Mouse (Mus musculus) myocyte (in vitro differentiated cells): ENCODE results near the gene Zfp652. TPM values are rescaled to one million over a fixed set of nuclear protein-coding genes. Genes with fewer than 3 reads are reported as not detected.
A peak's percentile ranks its signal among the peaks of the same experiment; 100 is the strongest.

Source experiments
- H3K27me3 ChIP-seq: one replicate; pipeline ENCODE4 v1.6.1; 2011; ENCODE audit not compliant: control insufficient read depth, insufficient read depth, insufficient read length
- H3K36me3 ChIP-seq: one replicate; pipeline ENCODE4 v1.6.1; 2011; ENCODE audit not compliant: control insufficient read depth, insufficient read depth
- H3K4me2 ChIP-seq: one replicate; pipeline ENCODE4 v1.6.1; 2011; ENCODE audit warnings: low read depth, control low read depth
- H3K4me3 ChIP-seq: one replicate; pipeline ENCODE4 v1.5.1; 2011; ENCODE audit warnings: mild to moderate bottlenecking, control low read depth, moderate library complexity
- H3K79me2 ChIP-seq: one replicate; pipeline ENCODE4 v1.6.1; 2011; ENCODE audit not compliant: control insufficient read depth, insufficient read depth
- H3ac ChIP-seq: one replicate; pipeline ENCODE4 v1.6.1; 2011; ENCODE audit not compliant: control insufficient read depth, insufficient read length
- CEBPB ChIP-seq: IDR thresholded peaks from 2 replicates; pipeline ENCODE4 v1.6.1; 2011; ENCODE audit warnings: mild to moderate bottlenecking, moderate library complexity; ENCODE audit not compliant: poor library complexity, insufficient read depth, severe bottlenecking
- E2F4 ChIP-seq: IDR thresholded peaks from one replicate; pipeline ENCODE4 v1.6.1; 2011; ENCODE audit warnings: mild to moderate bottlenecking, control low read depth, moderate library complexity; ENCODE audit not compliant: insufficient read depth
- MAX ChIP-seq: IDR thresholded peaks from one replicate; pipeline ENCODE4 v1.6.1; 2011; ENCODE audit warnings: low read depth, mild to moderate bottlenecking, control low read depth
- MYOD1 ChIP-seq, 3 experiments: IDR thresholded peaks; one replicate each; pipeline ENCODE4 v1.6.1; 2011; ENCODE audit warnings: control low read depth in 2 of 3, low read depth in 2 of 3, mild to moderate bottlenecking in 2 of 3, moderate library complexity in 1 of 3; ENCODE audit not compliant: insufficient read length in 2 of 3, control insufficient read depth in 1 of 3
- MYOG ChIP-seq, 3 experiments: IDR thresholded peaks; one replicate each; pipeline ENCODE4 v1.6.1; 2011; ENCODE audit warnings: control low read depth in 2 of 3, low read depth in 2 of 3, mild to moderate bottlenecking in 2 of 3; ENCODE audit not compliant: insufficient read length in 2 of 3, control insufficient read depth in 1 of 3, insufficient read depth in 1 of 3
- POLR2A ChIP-seq: IDR thresholded peaks from one replicate; pipeline ENCODE4 v1.6.1; 2011; ENCODE audit warnings: low read depth, mild to moderate bottlenecking, control low read depth, moderate library complexity; ENCODE audit not compliant: insufficient read length
- POLR2AphosphoS2 ChIP-seq: IDR thresholded peaks from one replicate; pipeline ENCODE4 v1.6.1; 2011; ENCODE audit warnings: low read depth, control low read depth; ENCODE audit not compliant: insufficient read length
- REST ChIP-seq: IDR thresholded peaks from one replicate; pipeline ENCODE4 v1.6.1; 2011; ENCODE audit warnings: mild to moderate bottlenecking, control low read depth, moderate library complexity; ENCODE audit not compliant: insufficient read depth, insufficient read length
- SRF ChIP-seq: IDR thresholded peaks from one replicate; pipeline ENCODE4 v1.6.1; 2011; ENCODE audit warnings: low read depth; ENCODE audit not compliant: control insufficient read depth, insufficient read length
- TCF12 ChIP-seq: IDR thresholded peaks from one replicate; pipeline ENCODE4 v1.6.1; 2011; ENCODE audit warnings: mild to moderate bottlenecking, control low read depth; ENCODE audit not compliant: poor library complexity, insufficient read depth, severe bottlenecking
- TCF3 ChIP-seq: IDR thresholded peaks from one replicate; pipeline ENCODE4 v1.6.1; 2011; ENCODE audit warnings: low read depth, control low read depth; ENCODE audit not compliant: insufficient read length
- USF1 ChIP-seq: IDR thresholded peaks from one replicate; pipeline ENCODE4 v1.6.1; 2011; ENCODE audit warnings: low read depth, mild to moderate bottlenecking, control low read depth, moderate library complexity
- polyA plus RNA-seq: library from polyadenylated mRNA; unstranded; fragments of >200 nt; fragmentation: generic; extraction: Trizol; gene quantifications from one replicate; pipeline ENCODE4 v1.2.1, GENCODE M21; 2012; ENCODE audit warnings: missing spikeins

Zfp652 gene
- polyA plus RNA-seq, 1 experiment = 6.4 TPM

DNA sequence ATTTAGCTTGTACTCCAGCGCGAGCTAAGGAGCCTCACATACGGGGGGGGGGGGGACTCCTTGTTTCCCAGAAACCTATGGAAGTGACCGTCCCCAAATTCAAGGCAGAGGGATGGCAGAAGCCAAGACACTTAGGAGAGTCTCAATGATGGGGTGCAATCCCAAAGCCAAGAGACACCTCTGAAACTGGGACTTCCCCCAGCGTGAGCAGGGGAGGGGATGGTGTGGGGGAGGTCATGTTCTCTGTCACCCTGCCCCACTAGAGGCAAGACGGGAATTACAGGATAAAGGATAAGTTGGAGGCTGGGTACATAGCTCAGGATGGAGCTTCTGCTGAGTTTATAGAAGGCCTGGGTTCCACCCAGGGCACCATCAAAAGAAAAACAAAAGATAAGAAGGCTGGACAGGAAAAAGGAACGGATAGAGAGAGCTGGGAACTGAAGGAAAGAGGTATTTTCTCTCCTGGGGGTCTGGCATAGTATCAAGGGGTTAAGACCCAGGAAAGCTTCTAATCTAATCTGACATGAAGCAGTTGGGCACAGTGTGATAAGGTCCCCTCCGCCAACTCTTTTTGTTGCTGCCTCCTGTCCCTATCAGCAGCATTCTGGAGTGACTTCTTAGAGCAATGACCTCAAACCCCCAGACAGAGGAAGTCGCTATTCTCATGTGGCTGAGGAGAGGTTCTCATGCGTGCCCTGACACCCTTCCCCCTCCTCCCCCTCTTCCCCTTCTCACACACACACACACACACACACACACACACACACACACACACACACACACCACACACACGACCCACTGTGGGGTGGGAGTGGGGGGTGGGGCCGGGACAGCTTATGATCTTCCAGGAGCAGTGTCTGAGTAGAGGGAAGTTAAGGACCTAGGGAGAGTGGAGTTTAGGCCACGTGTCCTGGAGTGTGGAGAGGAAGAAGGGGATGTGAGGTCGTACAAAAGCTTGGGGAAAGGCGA, 122.6 kb downstream of the Zfp652 start:
- Histone ChIP-seq H3K79me2 (no peaks in the 10 kb centered on the region), H3ac (no peak overlapping the region), H3K4me2 (peak overlapping the region; percentile 12), H3K36me3 (no peaks in the 10 kb centered on the region), H3K4me3 (no peak overlapping the region), H3K27me3 (no peaks in the 10 kb centered on the region)
- TF ChIP-seq MAX (no peak), MYOG (IDR thresholded peaks at IDR 0.05; ENCODE audit: control insufficient read depth in 1 of 3, insufficient read depth in 1 of 3, insufficient read length in 2 of 3, low read depth in 2 of 3) (no peak), POLR2A (no peak)

DNA sequence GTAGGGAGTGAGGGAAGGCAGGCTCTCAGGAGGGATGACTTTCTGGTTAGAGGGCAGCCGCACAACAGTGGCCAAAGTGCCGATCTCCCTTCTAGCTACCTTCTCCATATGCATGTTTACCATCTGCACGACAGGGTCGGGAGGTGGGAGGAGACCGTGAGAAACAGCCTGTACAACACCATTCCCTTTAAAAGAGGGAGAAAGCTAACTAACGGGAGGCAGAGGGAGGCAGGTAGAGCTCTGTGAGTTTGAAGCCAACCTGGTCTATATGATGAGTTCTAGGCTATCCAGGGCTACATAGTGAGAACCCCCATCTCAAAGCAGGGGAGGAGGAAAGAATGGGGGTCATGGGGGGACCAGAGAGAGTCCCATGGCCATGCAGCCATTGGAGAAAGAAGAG, 123.4 kb downstream of the Zfp652 start:
- H3K36me3 ChIP-seq = no peaks in the 10 kb centered on the region
- no peaks in the 10 kb centered on the region for H3K27me3 ChIP-seq
- H3ac ChIP-seq = no peak overlapping the region
- H3K79me2 ChIP-seq = no peaks in the 10 kb centered on the region
- no peak overlapping the region for H3K4me3 ChIP-seq
- no peak overlapping the region for H3K4me2 ChIP-seq
- no peak for TF ChIP-seq SRF
- no peak for TF ChIP-seq MYOG (IDR thresholded peaks at IDR 0.05; ENCODE audit: control insufficient read depth in 1 of 3, insufficient read depth in 1 of 3, insufficient read length in 2 of 3, low read depth in 2 of 3)
- TF ChIP-seq POLR2AphosphoS2 = no peak
- no peak for TF ChIP-seq TCF3
- no peak for TF ChIP-seq E2F4
- TF ChIP-seq USF1 = no peak
- TF ChIP-seq CEBPB = no peak
- no peak for TF ChIP-seq TCF12
- TF ChIP-seq MAX = no peak
- no peak for TF ChIP-seq POLR2A
- TF ChIP-seq MYOD1 (IDR thresholded peaks at IDR 0.05; ENCODE audit: control insufficient read depth in 1 of 3, insufficient read length in 2 of 3, low read depth in 2 of 3) = no peak
- no peak for TF ChIP-seq REST

DNA sequence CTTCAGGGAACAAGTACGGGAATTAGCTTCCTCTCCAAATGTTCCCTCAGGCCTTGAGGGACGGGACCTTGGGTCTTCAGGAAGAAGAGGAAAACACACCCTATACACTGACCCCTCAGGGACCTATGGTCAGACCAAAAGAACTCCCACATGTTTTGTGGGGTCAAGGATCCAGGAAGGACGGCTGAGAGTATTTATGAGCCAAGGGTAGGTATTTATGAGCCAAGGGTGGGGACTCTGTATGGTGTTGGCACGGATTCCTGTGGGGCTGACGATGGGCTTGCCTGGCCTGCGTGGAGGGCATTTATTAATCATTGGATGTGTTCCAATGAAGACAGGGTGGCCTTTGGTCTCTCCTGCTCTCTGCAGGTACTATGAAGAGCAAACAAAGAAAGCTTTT, 124.0 kb downstream of the Zfp652 start:
- Histone ChIP-seq H3K4me3 (no peak overlapping the region), H3K36me3 (no peaks in the 10 kb centered on the region), H3K27me3 (no peaks in the 10 kb centered on the region), H3K79me2 (no peaks in the 10 kb centered on the region), H3K4me2 (no peak overlapping the region), H3ac (no peak overlapping the region)
- TF ChIP-seq CEBPB = no peak
- TF ChIP-seq E2F4 = no peak
- TF ChIP-seq USF1 = no peak
- no peak for TF ChIP-seq REST
- TF ChIP-seq MYOG (IDR thresholded peaks at IDR 0.05; ENCODE audit: control insufficient read depth in 1 of 3, insufficient read depth in 1 of 3, insufficient read length in 2 of 3, low read depth in 2 of 3) = no peak
- no peak for TF ChIP-seq MAX
- TF ChIP-seq MYOD1 (IDR thresholded peaks at IDR 0.05; ENCODE audit: control insufficient read depth in 1 of 3, insufficient read length in 2 of 3, low read depth in 2 of 3) = no peak
- TF ChIP-seq POLR2A = no peak
- no peak for TF ChIP-seq TCF3
- no peak for TF ChIP-seq POLR2AphosphoS2
- no peak for TF ChIP-seq TCF12
- no peak for TF ChIP-seq SRF

DNA sequence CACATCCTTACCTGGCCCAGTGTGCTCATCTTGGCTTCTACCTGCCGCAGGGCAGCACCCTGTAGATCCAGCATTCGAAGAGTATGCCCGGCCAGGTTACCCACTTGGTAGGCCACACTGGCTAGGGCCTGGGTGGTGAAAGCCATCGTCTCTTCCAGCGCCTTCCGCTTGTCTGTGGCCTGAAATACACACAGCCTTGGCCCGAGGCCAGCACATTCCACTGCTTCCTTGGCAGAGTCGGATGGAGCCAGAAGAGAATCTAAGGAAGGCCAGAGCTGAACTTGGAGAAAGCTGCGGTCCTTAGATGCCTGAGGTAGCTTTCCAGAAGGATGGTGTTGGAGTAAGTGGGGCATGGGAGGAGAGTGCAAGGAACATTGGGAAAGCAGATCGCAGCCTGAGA, 124.6 kb downstream of the Zfp652 start, which contains the start of gene Gngt2:
Gene Gngt2 (plus strand): TSS at position 158 of the 400 bp plus-strand sequence.
- no peak within 1 kb of the TSS for H3ac ChIP-seq
- H3K27me3 ChIP-seq = no peaks in the 10 kb centered on the region
- H3K36me3 ChIP-seq = no peaks in the 10 kb centered on the region
- no peak for TF ChIP-seq TCF12
- no peak for TF ChIP-seq POLR2AphosphoS2
- no peak for TF ChIP-seq POLR2A
- TF ChIP-seq REST = no peak
- TF ChIP-seq MYOD1 (IDR thresholded peaks at IDR 0.05; ENCODE audit: control insufficient read depth in 1 of 3, insufficient read length in 2 of 3, low read depth in 2 of 3) = no peak
- no peak for TF ChIP-seq E2F4
- no peak within 1 kb of the TSS for H3K4me3 ChIP-seq
- no peak within 1 kb of the TSS for H3K4me2 ChIP-seq
- H3K79me2 ChIP-seq = no peaks in the 10 kb centered on the region

DNA sequence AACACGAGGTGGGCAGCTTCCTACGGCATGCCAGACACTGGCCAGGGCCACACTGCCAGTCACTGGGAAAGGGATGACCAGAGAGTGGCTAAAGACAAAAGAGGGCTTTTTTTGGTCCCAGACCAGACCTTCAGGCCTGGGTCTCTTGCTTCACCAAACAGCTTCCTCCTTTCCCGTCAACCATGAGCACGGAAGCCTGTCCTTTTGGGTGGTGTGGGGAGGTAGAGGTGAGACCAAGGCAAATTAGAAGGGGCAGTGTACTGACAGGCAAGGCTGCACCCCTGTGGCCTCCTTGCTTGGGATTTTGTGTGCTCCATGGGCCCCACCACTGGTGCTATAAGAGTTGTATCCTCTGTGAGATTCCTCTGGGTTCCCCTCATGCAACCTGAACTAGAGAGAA, 126.1 kb downstream of the Zfp652 start:
- TF ChIP-seq USF1 = no peak
- TF ChIP-seq E2F4 = no peak
- no peak for TF ChIP-seq POLR2A
- TF ChIP-seq POLR2AphosphoS2 = no peak
- TF ChIP-seq REST = no peak
- TF ChIP-seq MYOG (IDR thresholded peaks at IDR 0.05; ENCODE audit: control insufficient read depth in 1 of 3, insufficient read depth in 1 of 3, insufficient read length in 2 of 3, low read depth in 2 of 3) = no peak
- no peak for TF ChIP-seq CEBPB
- TF ChIP-seq SRF = no peak
- TF ChIP-seq MYOD1 (IDR thresholded peaks at IDR 0.05; ENCODE audit: control insufficient read depth in 1 of 3, insufficient read length in 2 of 3, low read depth in 2 of 3) = no peak
- no peak for TF ChIP-seq MAX
- TF ChIP-seq TCF12 = no peak
- TF ChIP-seq TCF3 = no peak
- no peaks in the 10 kb centered on the region for H3K79me2 ChIP-seq
- no peaks in the 10 kb centered on the region for H3K27me3 ChIP-seq
- no peaks in the 10 kb centered on the region for H3K36me3 ChIP-seq
- H3K4me3 ChIP-seq = no peak overlapping the region
- H3ac ChIP-seq = no peak overlapping the region
- H3K4me2 ChIP-seq = no peak overlapping the region
